Mouse (Mus musculus): ENCODE measurements at regions not wholly inside any gene's neighbourhood (a gene's known extent, or its start where the extent isn't known, plus 50 kb on each side); places are given as distances from the start of the nearest gene placed in this dataset.

DNA sequence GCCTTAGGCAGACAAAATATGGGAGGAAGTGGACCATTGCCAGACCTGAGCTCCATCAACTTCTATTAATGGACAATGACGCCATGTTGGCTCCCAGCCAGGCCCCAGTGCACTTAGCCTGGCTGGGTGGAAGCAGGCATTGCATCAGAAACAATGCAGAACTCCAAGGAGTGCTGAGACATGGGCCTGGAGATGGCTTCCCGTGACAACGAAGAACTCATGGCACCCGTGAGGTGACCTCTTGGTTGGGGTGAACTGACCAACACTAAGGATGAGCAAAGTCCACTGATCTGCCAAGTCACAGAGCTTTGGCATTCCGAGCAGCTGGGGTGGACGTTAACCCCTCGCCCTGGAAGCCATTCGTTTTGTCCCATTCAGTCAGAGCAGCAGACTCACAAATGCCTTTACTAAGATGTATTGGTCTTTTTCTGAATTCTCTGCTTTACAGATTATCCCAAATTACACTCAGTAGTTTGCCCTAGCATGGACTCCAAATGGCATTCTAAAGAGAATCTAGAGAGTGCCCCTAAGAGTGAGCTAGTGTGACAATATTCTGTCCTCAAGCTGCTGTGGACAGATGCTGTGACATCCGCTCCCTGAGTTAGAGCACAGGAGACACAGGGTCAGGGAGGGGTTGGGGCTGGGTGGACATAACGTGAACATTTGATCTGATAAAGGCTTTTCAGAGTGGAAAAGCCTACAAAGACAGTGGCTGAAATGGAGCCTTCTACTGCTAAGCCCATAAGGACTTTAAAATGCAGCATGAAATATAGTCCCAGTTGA is 108.8 kb downstream of the Snx18 start:
- H3K4me3 ChIP-seq (ENCODE audit: control insufficient read depth in 1 of 2, insufficient read depth in 1 of 2, low read depth in 2 of 2, low read length in 2 of 2): no peak overlapping the region
- no peaks in the 10 kb centered on the region for H3K79me2 ChIP-seq (ENCODE audit: control insufficient read depth, insufficient read depth, low read length, poor library complexity)
- no peak overlapping the region for H3K27ac ChIP-seq (ENCODE audit: control insufficient read depth, low read depth, low read length)
- no peaks in the 10 kb centered on the region for H3K36me3 ChIP-seq (ENCODE audit: control insufficient read depth in 1 of 2, insufficient read depth in 2 of 2, low read length in 2 of 2)
- TF ChIP-seq RAD21 (IDR thresholded peaks at IDR 0.05; ENCODE audit: low read depth, low read length): no peak
- TF ChIP-seq KAT2A (conservative IDR thresholded peaks at IDR 0.05; ENCODE audit: low read depth, low read length): no peak
- no peak for TF ChIP-seq TAL1 (IDR thresholded peaks at IDR 0.05; ENCODE audit: low read length)
- TF ChIP-seq MAZ (IDR thresholded peaks at IDR 0.05; ENCODE audit: low read depth, low read length): no peak
- TF ChIP-seq ELF1 (IDR thresholded peaks at IDR 0.05; ENCODE audit: low read depth, low read length): no peak
- TF ChIP-seq BHLHE40 (IDR thresholded peaks at IDR 0.05; ENCODE audit: borderline replicate concordance, low read depth, low read length): no peak
- no peak for TF ChIP-seq MYB (IDR thresholded peaks at IDR 0.05; ENCODE audit: low read depth, low read length)
- TF ChIP-seq ZMIZ1 (IDR thresholded peaks at IDR 0.05; ENCODE audit: low read depth, low read length): no peak
- no peak for TF ChIP-seq SMC3 (IDR thresholded peaks at IDR 0.05; ENCODE audit: low read depth, low read length)
- no peak for TF ChIP-seq POLR2A (IDR thresholded peaks at IDR 0.05; ENCODE audit: control insufficient read depth in 1 of 2, insufficient read depth in 1 of 2, low read depth in 1 of 2, low read length in 2 of 2, poor library complexity in 1 of 2)
- TF ChIP-seq JUND (IDR thresholded peaks at IDR 0.05; ENCODE audit: low read depth, low read length): no peak
- TF ChIP-seq RCOR1 (IDR thresholded peaks at IDR 0.05; ENCODE audit: low read depth, low read length): no peak
- TF ChIP-seq EP300 (IDR thresholded peaks at IDR 0.05; ENCODE audit: low read depth in 1 of 2, low read length in 2 of 2): no peak
- no peak for DNase-seq (ENCODE audit: low read depth, low spot score)
- H3K27me3 ChIP-seq (ENCODE audit: control insufficient read depth in 1 of 2, insufficient read depth in 2 of 2, low read length in 2 of 2): no peaks in the 10 kb centered on the region
- no peak overlapping the region for H3K9ac ChIP-seq (ENCODE audit: control insufficient read depth, low read depth, low read length, poor library complexity, severe bottlenecking)
- H3K9me3 ChIP-seq (replicated peaks; ENCODE audit: insufficient read depth, low read length): no peaks in the 10 kb centered on the region
- no peaks in the 10 kb centered on the region for H3K4me1 ChIP-seq (ENCODE audit: control insufficient read depth in 1 of 2, insufficient read depth in 2 of 2, low read length in 2 of 2)

DNA sequence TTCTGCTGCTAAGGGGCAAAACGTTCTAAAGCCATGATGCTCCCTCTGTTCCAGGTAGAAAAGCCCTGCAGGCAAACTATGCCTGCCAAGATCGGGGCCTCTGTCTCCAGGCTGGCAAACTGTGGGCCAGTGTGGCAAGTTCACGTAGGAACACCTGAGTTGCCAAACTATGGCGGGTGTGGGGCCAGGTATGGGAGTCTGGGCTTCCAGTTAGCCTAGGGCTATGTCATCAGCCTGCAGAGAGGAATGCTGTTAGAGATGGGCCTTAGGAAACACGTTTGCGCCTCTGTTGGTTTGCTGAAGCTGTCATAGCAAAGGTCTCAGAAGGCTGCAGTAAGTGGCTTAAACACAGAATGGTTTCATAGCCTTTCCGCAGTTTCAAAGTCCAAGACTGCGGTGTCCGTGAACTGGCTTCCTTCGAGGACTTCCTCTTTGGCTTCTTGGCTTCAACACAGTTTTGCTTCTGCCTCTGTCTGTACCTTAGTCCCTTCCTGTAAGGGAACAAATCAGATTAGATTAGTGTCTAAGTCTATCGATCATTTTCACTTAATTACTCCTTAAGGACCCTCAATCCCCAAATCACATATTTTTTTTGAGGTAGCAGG is 110.1 kb downstream of the Snx18 start:
- H3K4me1 ChIP-seq (ENCODE audit: control insufficient read depth in 1 of 2, insufficient read depth in 2 of 2, low read length in 2 of 2): no peaks in the 10 kb centered on the region
- no peaks in the 10 kb centered on the region for H3K27me3 ChIP-seq (ENCODE audit: control insufficient read depth in 1 of 2, insufficient read depth in 2 of 2, low read length in 2 of 2)
- no peaks in the 10 kb centered on the region for H3K36me3 ChIP-seq (ENCODE audit: control insufficient read depth in 1 of 2, insufficient read depth in 2 of 2, low read length in 2 of 2)
- H3K4me3 ChIP-seq (ENCODE audit: control insufficient read depth in 1 of 2, insufficient read depth in 1 of 2, low read depth in 2 of 2, low read length in 2 of 2): no peak overlapping the region
- no peaks in the 10 kb centered on the region for H3K79me2 ChIP-seq (ENCODE audit: control insufficient read depth, insufficient read depth, low read length, poor library complexity)
- H3K9ac ChIP-seq (ENCODE audit: control insufficient read depth, low read depth, low read length, poor library complexity, severe bottlenecking): no peak overlapping the region
- H3K27ac ChIP-seq (ENCODE audit: control insufficient read depth, low read depth, low read length): no peak overlapping the region
- DNase-seq (ENCODE audit: low read depth, low spot score): no peak
- no peak for TF ChIP-seq KAT2A (conservative IDR thresholded peaks at IDR 0.05; ENCODE audit: low read depth, low read length)
- TF ChIP-seq TAL1 (IDR thresholded peaks at IDR 0.05; ENCODE audit: low read length): no peak
- no peak for TF ChIP-seq ELF1 (IDR thresholded peaks at IDR 0.05; ENCODE audit: low read depth, low read length)
- TF ChIP-seq RCOR1 (IDR thresholded peaks at IDR 0.05; ENCODE audit: low read depth, low read length): no peak
- H3K9me3 ChIP-seq (replicated peaks; ENCODE audit: insufficient read depth, low read length): no peaks in the 10 kb centered on the region

GRCm38 (mm10) chr13:113502528-113502927 is 115.8 kb downstream of the Snx18 start:
- Histone ChIP-seq H3K9me3 (replicated peaks; ENCODE audit: insufficient read depth, low read length) (no peaks in the 10 kb centered on the region), H3K27ac (ENCODE audit: control insufficient read depth, low read depth, low read length) (no peak overlapping the region), H3K9ac (ENCODE audit: control insufficient read depth, low read depth, low read length, poor library complexity, severe bottlenecking) (no peak overlapping the region), H3K4me1 (ENCODE audit: control insufficient read depth in 1 of 2, insufficient read depth in 2 of 2, low read length in 2 of 2) (no peaks in the 10 kb centered on the region), H3K4me3 (ENCODE audit: control insufficient read depth in 1 of 2, insufficient read depth in 1 of 2, low read depth in 2 of 2, low read length in 2 of 2) (no peak overlapping the region), H3K27me3 (ENCODE audit: control insufficient read depth in 1 of 2, insufficient read depth in 2 of 2, low read length in 2 of 2) (no peaks in the 10 kb centered on the region), H3K36me3 (ENCODE audit: control insufficient read depth in 1 of 2, insufficient read depth in 2 of 2, low read length in 2 of 2) (no peaks in the 10 kb centered on the region), H3K79me2 (ENCODE audit: control insufficient read depth, insufficient read depth, low read length, poor library complexity) (no peaks in the 10 kb centered on the region)
- TF ChIP-seq ELF1 (IDR thresholded peaks at IDR 0.05; ENCODE audit: low read depth, low read length): no peak
- no peak for TF ChIP-seq MYC (IDR thresholded peaks at IDR 0.05; ENCODE audit: low read depth, low read length)
- no peak for TF ChIP-seq ETS1 (IDR thresholded peaks at IDR 0.05; ENCODE audit: low read depth, low read length)
- no peak for TF ChIP-seq ZMIZ1 (IDR thresholded peaks at IDR 0.05; ENCODE audit: low read depth, low read length)
- TF ChIP-seq UBTF (IDR thresholded peaks at IDR 0.05; ENCODE audit: borderline replicate concordance, insufficient read depth, low read depth, low read length): no peak
- TF ChIP-seq TBP (IDR thresholded peaks at IDR 0.05; ENCODE audit: low read depth, low read length): no peak
- no peak for TF ChIP-seq HCFC1 (IDR thresholded peaks at IDR 0.05; ENCODE audit: low read depth, low read length)
- no peak for TF ChIP-seq CTCF (IDR thresholded peaks at IDR 0.05 in 2 of 3, conservative IDR thresholded peaks at IDR 0.05 in 1 of 3; ENCODE audit: control insufficient read depth in 1 of 3, insufficient read depth in 1 of 3, low read depth in 2 of 3, low read length in 3 of 3, poor library complexity in 1 of 3, severe bottlenecking in 1 of 3)
- no peak for TF ChIP-seq ZNF384 (IDR thresholded peaks at IDR 0.05; ENCODE audit: low read depth, low read length)
- DNase-seq (ENCODE audit: low read depth, low spot score): no peak
